Mouse (Mus musculus) midbrain, embryonic 16.5 days (tissue): Measurements from ENCODE around the gene Mpst. TPM values are rescaled to one million over a fixed set of nuclear protein-coding genes. Genes with fewer than 3 reads are reported as not detected.

ENCODE experiments used
- ATAC-seq: fragments of 200-750 bp; cut with Nextera tagmentation; 2 replicates; pipeline ENCODE4 v1.8.0; 2017; ENCODE audit warnings: moderate TSS enrichment
- H3K27ac ChIP-seq: fragments of 300-500 bp; sonication (generic); 2 replicates; pipeline ENCODE4 v1.5.1; 2014; ENCODE audit warnings: mild to moderate bottlenecking, low read length, mixed read lengths
- H3K27me3 ChIP-seq: fragments of 300-500 bp; sonication (generic); 2 replicates; pipeline ENCODE4 v1.6.1; 2014; ENCODE audit warnings: low read depth, low read length, mixed read lengths; ENCODE audit not compliant: control insufficient read depth, insufficient read depth
- H3K36me3 ChIP-seq: fragments of 300-500 bp; sonication (generic); 2 replicates; pipeline ENCODE4 v1.6.1; 2014; ENCODE audit warnings: mild to moderate bottlenecking, low read length, moderate library complexity, mixed read lengths; ENCODE audit not compliant: control insufficient read depth, insufficient read depth
- H3K4me1 ChIP-seq: fragments of 300-500 bp; sonication (generic); 2 replicates; pipeline ENCODE4 v1.6.1; 2014; ENCODE audit warnings: mild to moderate bottlenecking, low read length, mixed read lengths; ENCODE audit not compliant: control insufficient read depth, insufficient read depth
- H3K4me2 ChIP-seq: fragments of 300-500 bp; sonication (generic); 2 replicates; pipeline ENCODE4 v1.6.1; 2014; ENCODE audit warnings: mild to moderate bottlenecking, low read length, mixed read lengths
- H3K4me3 ChIP-seq: fragments of 300-500 bp; sonication (generic); 2 replicates; pipeline ENCODE4 v1.5.1; 2014; ENCODE audit warnings: low read depth, mild to moderate bottlenecking, low read length, moderate library complexity, mixed read lengths
- H3K9ac ChIP-seq: fragments of 300-500 bp; sonication (generic); 2 replicates; pipeline ENCODE4 v1.6.1; 2014; ENCODE audit warnings: low read depth, low read length, mixed read lengths
- H3K9me3 ChIP-seq: fragments of 300-500 bp; sonication (generic); replicated peaks from 2 replicates; pipeline ENCODE4 v1.6.1; 2014; ENCODE audit warnings: mild to moderate bottlenecking, low read length, mixed read lengths; ENCODE audit not compliant: control insufficient read depth, poor library complexity, severe bottlenecking
- WGBS: fragments of 180-500 bp; shearing (Covaris S2); extraction: QIAGEN DNeasy Blood & Tissue Kit; methylation state at CpG from one replicate; pipeline ENCODE4 v1.1.7; 2014; 5-methylcytosine and 5-hydroxymethylcytosine counted together
- polyA plus RNA-seq: library from polyadenylated mRNA; unstranded; fragments of >200 nt; fragmentation: Nextera tagmentation; extraction: Ambion mirVana; gene quantifications from 2 replicates; pipeline ENCODE4 v1.2.1, GENCODE M21; 2015

The Mpst gene
- polyA plus RNA-seq = 3.6 and 4.3 TPM in 2 replicates

DNA sequence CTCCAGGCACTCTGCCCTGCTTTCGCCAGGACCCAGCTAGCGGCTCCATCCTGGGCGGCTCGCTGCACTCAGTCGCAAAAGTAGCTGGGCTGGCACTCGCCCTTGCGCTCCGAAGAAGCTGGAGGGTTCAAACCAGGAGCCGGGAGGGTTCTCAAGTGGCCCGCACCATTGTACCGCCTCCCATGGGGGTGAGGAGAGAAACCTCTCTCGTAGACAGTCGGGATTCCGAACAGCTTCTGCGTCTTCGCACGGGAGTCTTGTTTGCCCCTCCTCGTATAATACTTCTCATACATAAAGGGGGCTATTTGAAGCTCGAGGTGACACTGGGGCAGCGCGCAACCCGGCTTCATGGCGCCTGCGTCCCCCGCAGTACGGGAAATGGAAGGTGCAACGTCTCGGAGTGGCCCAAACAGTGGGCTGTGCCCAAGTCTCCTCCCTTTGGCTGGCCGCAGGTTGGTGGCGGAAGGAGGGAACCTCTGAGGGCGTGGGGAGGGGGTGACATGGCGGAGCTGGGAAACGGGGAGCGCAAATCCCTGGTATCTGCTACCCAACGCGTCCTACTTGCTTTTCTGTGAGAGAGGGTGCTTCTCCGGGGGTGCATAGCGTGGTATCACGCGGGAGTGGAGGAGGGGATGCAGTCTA, at the start of gene Mpst:
TSS of gene Mpst (plus strand) at position 124 of the 642 bp plus-strand sequence.
- H3K4me2 ChIP-seq = peak within 1 kb of the TSS; percentile 97
- no peaks in the 10 kb centered on the region for H3K9me3 ChIP-seq
- H3K4me1 ChIP-seq = peaks cover 21% of the 10 kb centered on the region
- H3K27ac ChIP-seq = peak within 1 kb of the TSS; percentile 84
- ATAC-seq = peak; percentile 90
- H3K36me3 ChIP-seq = no peaks in the 10 kb centered on the region
- WGBS = under 1% methylated on average over 40 of the region's 40 CpGs
- H3K4me3 ChIP-seq = peak within 1 kb of the TSS; percentile 61
- H3K27me3 ChIP-seq = peaks cover 31% of the 10 kb centered on the region
- H3K9ac ChIP-seq = peak within 1 kb of the TSS; percentile 82

GRCm38 (mm10) chr15:78365916-78366315, 40.3 kb upstream of the Mpst start:
- ATAC-seq = no peak

DNA sequence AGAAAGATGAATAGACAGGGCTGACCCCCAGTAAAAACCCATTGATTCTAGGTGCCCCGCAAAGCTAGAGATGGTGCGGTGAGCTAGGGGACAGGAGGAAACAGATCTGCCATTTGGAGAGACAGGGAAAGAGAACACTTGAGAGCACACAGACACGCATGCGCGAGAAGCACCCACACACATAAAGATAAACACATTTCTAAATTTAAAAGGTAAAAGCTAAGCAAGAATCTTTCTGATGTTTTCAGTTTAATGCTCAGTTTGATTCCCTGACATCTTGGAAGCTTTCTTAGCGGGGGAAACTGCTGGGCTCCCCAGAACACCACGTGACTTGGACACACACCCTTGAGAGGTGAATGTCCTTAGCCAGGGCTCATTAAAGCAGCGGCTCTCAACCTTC, 39.3 kb upstream of the Mpst start:
- H3K9ac ChIP-seq = no peak overlapping the region
- H3K27me3 ChIP-seq = no peaks in the 10 kb centered on the region; the same call in 1 of the 2 replicates
- no peak overlapping the region for H3K4me2 ChIP-seq
- no peak for ATAC-seq
- 80% methylated on average over 8 of the region's 8 CpGs for whole genome bisulfite sequencing
- H3K36me3 ChIP-seq = no peaks in the 10 kb centered on the region
- H3K9me3 ChIP-seq = 0 out of 2 replicates have a peak, but pooled peaks cover 3% of the 10 kb centered on the region
- no peak overlapping the region for H3K27ac ChIP-seq
- no peak overlapping the region for H3K4me3 ChIP-seq
- H3K4me1 ChIP-seq = no peaks in the 10 kb centered on the region

More at GRCm38 (mm10) chr15:78365916-78366315, 40.3 kb upstream of the Mpst start:
- Histone ChIP-seq H3K9me3 (0 out of 2 replicates have a peak, but pooled peaks cover 3% of the 10 kb centered on the region), H3K4me2 (no peak overlapping the region), H3K36me3 (no peaks in the 10 kb centered on the region), H3K27ac (no peak overlapping the region), H3K4me1 (no peaks in the 10 kb centered on the region), H3K4me3 (no peak overlapping the region), H3K9ac (no peak overlapping the region), H3K27me3 (no peaks in the 10 kb centered on the region; the same call in 1 of the 2 replicates)
- WGBS = 81% methylated on average over 2 of the region's 2 CpGs

GRCm38 (mm10) chr15:78367811-78368210, 38.4 kb upstream of the Mpst start:
- Histone ChIP-seq H3K36me3 (no peaks in the 10 kb centered on the region), H3K4me3 (no peak overlapping the region), H3K4me1 (no peaks in the 10 kb centered on the region), H3K9me3 (no peaks in the 10 kb centered on the region), H3K27ac (no peak overlapping the region), H3K9ac (no peak overlapping the region), H3K4me2 (no peak overlapping the region), H3K27me3 (no peaks in the 10 kb centered on the region; the same call in 1 of the 2 replicates)
- ATAC-seq = no peak
- 75% methylated on average over 3 of the region's 3 CpGs for WGBS

GRCm38 (mm10) chr15:78368926-78369346, 37.3 kb upstream of the Mpst start:
- H3K4me1 ChIP-seq = no peaks in the 10 kb centered on the region
- H3K4me3 ChIP-seq = no peak overlapping the region
- no peak overlapping the region for H3K4me2 ChIP-seq
- no peak overlapping the region for H3K27ac ChIP-seq
- ATAC-seq = no peak
- H3K27me3 ChIP-seq = no peaks in the 10 kb centered on the region; the same call in 1 of the 2 replicates
- no peaks in the 10 kb centered on the region for H3K9me3 ChIP-seq
- H3K36me3 ChIP-seq = no peaks in the 10 kb centered on the region
- 15% methylated on average over 8 of the region's 8 CpGs for WGBS
- H3K9ac ChIP-seq = no peak overlapping the region

- Histone ChIP-seq H3K4me1 (no peaks in the 10 kb centered on the region), H3K4me3 (no peak overlapping the region), H3K9me3 (no peaks in the 10 kb centered on the region), H3K27ac (no peak overlapping the region), H3K4me2 (no peak overlapping the region), H3K36me3 (no peaks in the 10 kb centered on the region), H3K27me3 (no peaks in the 10 kb centered on the region; the same call in 1 of the 2 replicates), H3K9ac (no peak overlapping the region)
- 36% methylated on average over 1 of the region's 1 CpGs for WGBS
- ATAC-seq = peak; percentile 54; the same call in 1 of the 2 replicates
These were observed 36.6 kb upstream of the Mpst start for GRCm38 (mm10) chr15:78369641-78370040.

DNA sequence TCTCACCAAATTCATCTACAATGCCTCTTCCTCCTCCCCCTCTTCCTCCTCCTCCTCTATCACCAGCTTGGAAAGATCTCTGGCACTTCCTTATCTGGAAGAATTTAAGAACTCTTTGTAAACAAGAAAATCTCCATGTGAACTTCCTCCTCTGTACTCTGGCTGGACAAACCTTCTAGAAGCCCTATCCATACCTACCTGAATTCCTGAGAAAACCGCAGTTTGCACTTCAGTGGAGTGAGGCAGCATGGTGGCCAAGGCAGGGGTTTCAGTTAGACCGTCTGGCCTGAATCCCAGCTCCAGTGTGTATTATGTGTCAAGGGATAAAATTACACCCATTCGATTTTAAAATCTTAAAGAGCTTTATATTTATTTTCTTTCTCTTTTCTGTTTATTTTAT, 33.4 kb upstream of the Mpst start:
- no peak for ATAC-seq
- no peak overlapping the region for H3K27ac ChIP-seq
- no peaks in the 10 kb centered on the region for H3K36me3 ChIP-seq
- H3K9ac ChIP-seq = no peak overlapping the region
- H3K9me3 ChIP-seq = no peaks in the 10 kb centered on the region
- no peak overlapping the region for H3K4me2 ChIP-seq
- H3K4me1 ChIP-seq = no peaks in the 10 kb centered on the region
- no peaks in the 10 kb centered on the region; the same call in 1 of the 2 replicates for H3K27me3 ChIP-seq
- 84% methylated on average over 3 of the region's 3 CpGs for WGBS
- H3K4me3 ChIP-seq = no peak overlapping the region

DNA sequence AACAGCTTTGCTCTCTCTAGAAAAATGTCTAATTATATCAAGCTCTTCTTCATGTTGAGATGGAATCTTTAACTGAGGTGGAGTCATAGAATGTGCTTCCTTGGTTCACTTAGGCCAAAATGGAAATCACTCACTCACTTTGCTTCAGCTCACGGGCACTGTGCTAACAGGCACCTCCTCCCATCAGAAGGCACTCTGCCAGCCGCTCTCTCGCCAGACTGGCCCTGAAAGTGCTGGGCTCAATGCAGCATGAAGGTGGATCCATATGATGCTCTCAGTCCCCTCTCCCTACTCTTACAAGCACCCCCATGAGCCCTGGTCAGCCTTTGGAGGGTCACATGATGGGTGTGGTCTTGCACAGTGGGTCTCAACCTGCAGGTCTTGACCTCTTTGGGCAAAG, 32.0 kb upstream of the Mpst start:
- Histone ChIP-seq H3K4me3 (no peak overlapping the region), H3K9me3 (no peaks in the 10 kb centered on the region), H3K27me3 (no peaks in the 10 kb centered on the region), H3K4me1 (no peaks in the 10 kb centered on the region), H3K27ac (no peak overlapping the region), H3K36me3 (no peaks in the 10 kb centered on the region), H3K4me2 (no peak overlapping the region), H3K9ac (no peak overlapping the region)
- ATAC-seq = no peak
- WGBS = 66% methylated on average over 3 of the region's 3 CpGs

DNA sequence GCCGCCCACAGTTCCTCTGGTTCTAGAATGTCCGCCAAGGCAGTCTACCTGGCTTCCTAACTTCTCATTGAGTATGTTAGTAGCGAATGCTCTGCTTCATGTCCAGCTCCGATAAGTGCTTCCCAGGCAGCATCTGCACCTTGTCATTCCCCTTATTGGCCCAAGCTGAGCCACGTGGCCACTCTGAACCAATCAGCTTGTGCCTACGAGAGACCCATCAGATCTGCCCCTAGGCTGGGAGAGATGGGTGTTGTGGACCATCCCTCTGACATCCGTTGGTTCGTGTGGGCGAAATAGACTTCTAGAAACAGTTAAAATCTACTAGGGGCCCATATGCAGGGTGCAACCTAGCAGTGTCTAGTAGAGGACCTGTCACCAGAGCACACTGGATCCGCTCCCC, 28.4 kb upstream of the Mpst start:
- Histone ChIP-seq H3K4me3 (no peak overlapping the region), H3K4me2 (no peak overlapping the region), H3K36me3 (no peaks in the 10 kb centered on the region), H3K27ac (no peak overlapping the region), H3K9me3 (no peaks in the 10 kb centered on the region), H3K9ac (no peak overlapping the region), H3K27me3 (no peaks in the 10 kb centered on the region), H3K4me1 (no peaks in the 10 kb centered on the region)
- 89% methylated on average over 10 of the region's 10 CpGs for WGBS
- ATAC-seq = no peak
